Mouse (Mus musculus): ENCODE measurements around the gene Smarcc1.
A peak's percentile ranks its signal among the peaks of the same experiment; 100 is the strongest.
"Not testable (repeated sequence)": the region's sequence is repeated elsewhere in the genome, so short reads cannot be mapped to it uniquely, and the experiment has no call there.

The Smarcc1 gene

GRCm38 (mm10) chr9:110132201-110132605 lies 14.7 kb downstream of the Smarcc1 start:
- DNase-seq = peak; percentile 69

- DNase-seq = no peak
These were observed 15.4 kb downstream of the Smarcc1 start for GRCm38 (mm10) chr9:110132921-110133320.

GRCm38 (mm10) chr9:110134176-110134575 lies 16.7 kb downstream of the Smarcc1 start:
- no peak for DNase-seq

- DNase-seq = no peak
These were observed 21.6 kb downstream of the Smarcc1 start for GRCm38 (mm10) chr9:110139119-110139518.

GRCm38 (mm10) chr9:110142097-110142496 lies 24.6 kb downstream of the Smarcc1 start:
- DNase-seq = no peak

GRCm38 (mm10) chr9:110148598-110148997 lies 31.1 kb downstream of the Smarcc1 start:
- no peak for DNase-seq

GRCm38 (mm10) chr9:110159036-110159435 lies 41.5 kb downstream of the Smarcc1 start:
- peak; percentile 10 for DNase-seq

GRCm38 (mm10) chr9:110160486-110160885 lies 43.0 kb downstream of the Smarcc1 start:
- DNase-seq = not testable (repeated sequence)

GRCm38 (mm10) chr9:110162441-110162840 lies 44.9 kb downstream of the Smarcc1 start:
- DNase-seq = no peak

GRCm38 (mm10) chr9:110163071-110163470 lies 45.6 kb downstream of the Smarcc1 start:
- DNase-seq = no peak

GRCm38 (mm10) chr9:110170858-110171257 lies 53.4 kb downstream of the Smarcc1 start:
- DNase-seq = no peak

GRCm38 (mm10) chr9:110199870-110200269 lies 82.4 kb downstream of the Smarcc1 start:
- DNase-seq = no peak

- DNase-seq = no peak
These were observed 88.3 kb downstream of the Smarcc1 start for GRCm38 (mm10) chr9:110205526-110206404.

GRCm38 (mm10) chr9:110206437-110206836 lies 88.9 kb downstream of the Smarcc1 start:
- DNase-seq = no peak

- DNase-seq = no peak
These were observed 90.8 kb downstream of the Smarcc1 start for GRCm38 (mm10) chr9:110208265-110208664.

GRCm38 (mm10) chr9:110208967-110209366 lies 91.5 kb downstream of the Smarcc1 start:
- no peak for DNase-seq

- no peak for DNase-seq
These were observed 106.8 kb downstream of the Smarcc1 start for GRCm38 (mm10) chr9:110224273-110224672.

- DNase-seq = no peak
These were observed 108.7 kb downstream of the Smarcc1 start for GRCm38 (mm10) chr9:110226191-110226590.

- DNase-seq = no peak
These were observed 111.2 kb downstream of the Smarcc1 start for GRCm38 (mm10) chr9:110228671-110229070.

- no peak for DNase-seq
These were observed 111.6 kb downstream of the Smarcc1 start for GRCm38 (mm10) chr9:110229112-110229511.

- DNase-seq = no peak
These were observed 112.2 kb downstream of the Smarcc1 start for GRCm38 (mm10) chr9:110229566-110230248.

GRCm38 (mm10) chr9:110230395-110231071 lies 113.0 kb downstream of the Smarcc1 start:
- DNase-seq = no peak

- DNase-seq = no peak
These were observed 117.5 kb downstream of the Smarcc1 start for GRCm38 (mm10) chr9:110234962-110235361.

Data from kidney, postnatal 10 days (tissue).